Mouse (Mus musculus) CD8-positive naive resting alpha-beta T cell, adult 2 months (primary cell): ENCODE results near the gene Plxnb1.

Experiments
- DNase-seq, 2 experiments: peaks; one replicate each; pipeline ENCODE4 v3.0.0; 2022; ENCODE audit warnings: low read depth in 2 of 2, low spot score in 2 of 2

Gene Plxnb1

GRCm38 (mm10) chr9:109127076-109127475, 31.9 kb downstream of the Plxnb1 start:
- no peak for DNase-seq

- no peak for DNase-seq
These were observed 33.0 kb downstream of the Plxnb1 start for GRCm38 (mm10) chr9:109128211-109128610.

DNA sequence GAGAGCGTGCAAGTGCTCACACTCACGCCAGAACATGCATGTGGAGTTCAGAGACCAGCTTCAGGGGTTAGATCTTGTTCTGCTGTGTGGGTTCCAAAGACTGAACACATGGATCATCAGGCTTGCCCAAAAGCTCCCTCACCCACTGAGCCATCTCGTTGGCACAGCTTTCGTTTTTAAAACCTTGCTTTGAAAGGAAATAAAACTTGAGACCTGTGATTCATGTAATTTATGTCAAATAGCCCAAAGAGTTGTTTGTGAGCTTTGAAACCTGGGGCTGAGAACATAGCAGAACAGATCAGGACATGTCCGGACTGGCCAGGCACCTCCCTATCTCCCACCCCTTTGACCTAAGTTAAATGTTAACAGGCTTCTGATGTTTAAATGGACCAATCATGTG, 34.9 kb downstream of the Plxnb1 start:
- no peak for DNase-seq

DNA sequence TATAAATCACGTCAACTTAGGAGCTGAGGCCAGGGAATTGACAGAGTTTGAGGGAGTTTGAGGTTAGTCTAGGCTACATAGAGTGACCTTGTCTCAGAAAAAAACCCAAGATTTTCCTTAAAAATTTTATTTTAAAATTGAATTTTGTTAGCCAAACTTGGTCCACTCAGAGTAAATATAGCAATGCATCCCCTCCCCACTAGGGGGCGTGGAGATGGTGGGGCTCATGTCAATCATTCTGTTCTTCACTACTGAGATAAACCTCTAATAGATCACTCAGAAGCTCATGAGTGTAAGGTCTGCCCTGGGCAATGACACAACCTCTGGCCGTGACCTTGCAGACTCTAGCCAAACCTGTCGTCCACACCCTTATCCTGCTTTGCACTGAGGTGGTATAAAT, 45.2 kb downstream of the Plxnb1 start:
- DNase-seq, result peak; percentile 10 to 21

GRCm38 (mm10) chr9:109161941-109162340, 66.8 kb downstream of the Plxnb1 start, which contains the start of gene Fbxw21:
Gene Fbxw21 (minus strand): TSS chr9:109162041.
- no peak for DNase-seq

DNA sequence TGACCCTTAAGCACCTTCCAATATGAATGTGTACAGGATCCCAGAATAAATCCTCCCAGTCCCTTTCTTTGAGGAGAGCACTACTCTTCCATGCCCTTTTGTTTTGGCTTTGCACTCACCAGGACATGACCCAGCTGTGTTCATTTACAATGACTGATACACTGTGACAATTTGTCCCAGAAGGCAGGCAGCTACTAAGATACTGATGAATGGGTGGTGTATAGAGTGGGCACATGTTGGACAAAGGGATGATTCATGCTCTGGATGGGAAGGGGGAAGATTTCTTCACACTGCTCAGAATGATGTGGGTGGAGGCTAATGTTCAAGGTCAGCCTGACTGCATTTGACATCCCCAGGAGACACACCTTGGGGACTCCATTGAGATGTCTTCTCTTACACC, 72.1 kb downstream of the Plxnb1 start:
- DNase-seq, result no peak
